Mouse (Mus musculus): ENCODE data around the gene Fbxo7.

The Fbxo7 gene

DNA sequence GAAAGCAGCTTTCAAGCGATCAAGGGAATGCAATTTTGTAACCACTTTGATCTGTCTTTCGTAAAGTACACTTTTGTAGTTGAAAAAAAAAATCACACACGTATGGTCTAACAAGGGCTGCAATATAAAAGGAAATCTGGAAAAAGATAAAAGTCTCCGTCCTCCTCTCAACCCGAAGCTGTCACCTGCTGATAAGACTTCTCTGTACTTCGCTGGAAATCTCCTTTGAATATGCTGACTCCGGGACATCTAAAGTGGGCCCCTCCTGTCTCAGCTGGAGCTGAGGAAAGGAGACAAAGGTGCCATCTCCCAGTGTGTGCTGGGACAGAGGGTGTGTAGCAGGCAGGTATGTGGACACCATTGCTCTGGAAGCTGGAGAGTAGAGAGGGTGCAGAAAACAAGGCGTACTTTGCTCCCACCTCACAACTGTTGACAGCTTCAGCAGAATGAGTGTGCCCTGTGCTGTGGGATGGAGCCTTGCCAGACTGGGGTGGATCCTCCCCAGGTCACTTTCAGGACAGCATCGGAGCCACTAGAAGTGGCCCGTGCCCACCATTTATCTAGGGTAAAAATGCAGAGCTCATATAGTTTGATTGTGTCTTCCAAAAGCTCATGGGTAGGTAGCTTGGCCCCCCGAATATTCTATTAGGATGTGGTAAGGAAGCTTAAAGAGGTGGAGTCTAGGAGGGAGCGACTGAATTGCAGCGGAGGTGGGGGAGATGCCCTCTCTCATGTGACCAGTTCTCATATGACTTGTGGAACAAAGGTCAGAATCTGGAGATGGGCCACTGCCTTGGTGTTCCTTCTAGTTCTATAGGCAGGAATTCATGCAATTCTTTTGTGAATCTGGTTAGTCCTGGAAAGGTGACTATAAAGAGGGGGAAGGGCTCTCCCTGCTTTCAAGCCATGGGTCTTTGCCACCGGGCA, 71.6 kb downstream of the Fbxo7 start:
- DNase-seq = no peak

GRCm38 (mm10) chr10:86098363-86098762, 76.6 kb downstream of the Fbxo7 start:
- no peak for DNase-seq

DNA sequence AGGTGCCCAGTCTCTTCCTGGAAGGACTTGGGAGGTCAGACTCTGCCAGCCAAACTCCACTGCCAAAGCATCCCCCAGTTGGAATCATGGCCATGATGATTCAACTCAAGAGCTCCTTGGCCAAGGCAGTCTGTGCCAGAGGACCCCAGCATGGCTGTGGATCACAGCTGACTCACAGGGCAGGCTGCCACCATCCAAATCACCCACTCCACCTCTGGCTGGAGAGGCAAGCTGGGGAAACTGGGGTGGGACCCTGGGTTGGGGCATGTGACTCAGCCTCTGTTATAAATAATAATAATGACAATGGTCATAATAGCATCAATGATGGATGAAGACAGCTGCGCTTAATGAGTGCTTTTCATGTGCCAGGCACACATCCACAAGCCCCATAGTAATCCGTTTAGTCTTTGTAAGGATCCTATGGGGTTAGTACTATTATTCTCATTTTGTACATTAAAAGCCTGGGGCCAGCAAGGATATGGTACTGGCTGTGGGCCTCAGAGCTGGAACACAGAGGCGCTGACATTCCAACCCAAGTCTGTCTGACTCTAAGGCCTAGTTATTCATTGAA, 78.6 kb downstream of the Fbxo7 start:
- no peak for DNase-seq

Data from cerebellum, adult 18-20 months (tissue).